Mouse (Mus musculus): ENCODE results near the gene Igsf6.

DNA sequence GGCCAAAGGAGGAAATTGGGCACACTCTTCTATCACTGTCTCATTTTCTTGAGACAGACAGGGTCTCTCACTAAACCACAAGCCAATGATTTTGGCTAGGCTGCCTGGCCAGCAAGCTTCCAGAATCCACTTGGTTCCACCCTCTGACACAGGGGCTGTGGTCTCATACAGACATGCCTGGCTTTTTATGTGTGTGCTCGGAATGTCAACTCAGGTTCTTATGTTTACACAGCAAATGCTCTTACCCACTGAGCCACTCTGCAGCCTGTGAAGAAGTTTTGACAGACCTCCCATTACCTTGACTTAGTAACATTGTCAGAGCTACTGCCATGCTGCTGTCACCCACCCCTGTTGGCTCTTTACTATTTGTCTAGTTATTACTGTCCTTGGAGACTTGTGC, 32.4 kb downstream of the Igsf6 start:
- TF ChIP-seq CTCF (IDR thresholded peaks at IDR 0.05) (no peak), POLR2A (IDR thresholded peaks at IDR 0.05; ENCODE audit: insufficient read depth, low read depth, low read length) (no peak)

Data from heart, adult 2 months (tissue).